ENCODE assay signal across 19 mouse cellular contexts in genomic region chr10:44176548-44176947, GRCm38 (mm10).
"Had no signal": no experiment of that assay in that cellular context is flagged by ENCODE, and none has a peak within 500 bp of the region (broad histone marks: within the 10 kb centered on the region; RNA-seq: fewer than 3 reads in every experiment).

No protein-coding gene starts in this region.

- H3K4me2 ChIP-seq: lung, embryonic 14.5 days; midbrain, embryonic 11.5 days; neural tube, embryonic 12.5 days; neural tube, embryonic 15.5 days had no signal

- H3K9me3 ChIP-seq: neural tube, embryonic 12.5 days; neural tube, embryonic 15.5 days had no signal

- H3K27me3 ChIP-seq: neural tube, embryonic 12.5 days; neural tube, embryonic 15.5 days had no signal

- H3K4me3 ChIP-seq: layer of hippocampus, adult 2 months; neural tube, embryonic 12.5 days; neural tube, embryonic 15.5 days had no signal

- H3K27ac ChIP-seq: kidney, postnatal 0 days; layer of hippocampus, adult 2 months; neural tube, embryonic 12.5 days; neural tube, embryonic 15.5 days; stomach, postnatal 0 days had no signal

- DNase-seq: kidney, adult 2 months; kidney, postnatal 25 days; layer of hippocampus, adult 9-11 months; lung, embryonic 14.5 days; lung, postnatal 10 days; lung, postnatal 4 days; midbrain, embryonic 14.5 days; right cerebral cortex, adult 18-20 months; right cerebral cortex, postnatal 14 days; right cerebral cortex, postnatal 4 days; thymus, adult 2 months; thymus, postnatal 14 days; thymus, postnatal 4 days had no signal

- H3K9ac ChIP-seq: lung, embryonic 14.5 days; neural tube, embryonic 12.5 days; neural tube, embryonic 15.5 days had no signal

- H3K4me1 ChIP-seq: neural tube, embryonic 12.5 days; neural tube, embryonic 15.5 days had no signal

- H3K36me3 ChIP-seq: neural tube, embryonic 12.5 days; neural tube, embryonic 15.5 days had no signal
